Mouse (Mus musculus): ENCODE measurements around the gene Osbpl10. TPM values are rescaled to one million over a fixed set of nuclear protein-coding genes. Genes with fewer than 3 reads are reported as not detected.
A peak's percentile ranks its signal among the peaks of the same experiment; 100 is the strongest.

Osbpl10 gene
- polyA plus RNA-seq, 1 experiment from 2014 or later, result 2.6 TPM

DNA sequence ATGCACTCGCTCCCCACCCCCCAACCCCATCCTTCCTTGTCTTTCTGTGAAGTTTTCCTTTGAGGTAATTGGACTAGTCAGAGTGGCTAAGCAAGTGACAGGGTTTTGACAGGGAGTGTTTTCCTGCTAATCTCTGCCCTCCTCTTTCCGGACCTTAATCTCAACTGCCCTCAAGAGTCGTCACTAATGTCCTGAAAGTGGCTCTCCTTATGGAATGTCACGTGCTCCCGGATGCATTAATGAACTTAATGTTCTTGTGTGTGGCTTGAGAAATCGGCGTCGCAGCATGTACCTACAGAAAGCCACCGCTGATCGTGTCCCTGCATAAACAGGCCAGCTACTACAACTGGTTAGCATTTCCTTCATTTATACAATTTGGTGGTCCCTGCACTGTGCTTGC is 70.0 kb downstream of the Osbpl10 start:
- H3K9ac ChIP-seq, result 0 out of 2 replicates have a peak overlapping the region, but pooled peaks have one; percentile 26
- H3K4me1 ChIP-seq (replicated peaks), result peaks cover 39% of the 10 kb centered on the region
- no peaks in the 10 kb centered on the region for H3K36me3 ChIP-seq
- no peak overlapping the region for H3K4me3 ChIP-seq
- H3K27me3 ChIP-seq (replicated peaks), result no peaks in the 10 kb centered on the region
- H3K27ac ChIP-seq (ENCODE audit: poor library complexity, severe bottlenecking), result 0 out of 2 replicates have a peak overlapping the region, but pooled peaks have one; percentile 3
- no peak for ATAC-seq (ENCODE audit: insufficient number of reproducible peaks, low FRiP score)
- H3K9me3 ChIP-seq (replicated peaks), result no peaks in the 10 kb centered on the region
- peak overlapping the region; percentile 38 for H3K4me2 ChIP-seq
- 23% methylated on average over 10 of the region's 10 CpGs for WGBS

DNA sequence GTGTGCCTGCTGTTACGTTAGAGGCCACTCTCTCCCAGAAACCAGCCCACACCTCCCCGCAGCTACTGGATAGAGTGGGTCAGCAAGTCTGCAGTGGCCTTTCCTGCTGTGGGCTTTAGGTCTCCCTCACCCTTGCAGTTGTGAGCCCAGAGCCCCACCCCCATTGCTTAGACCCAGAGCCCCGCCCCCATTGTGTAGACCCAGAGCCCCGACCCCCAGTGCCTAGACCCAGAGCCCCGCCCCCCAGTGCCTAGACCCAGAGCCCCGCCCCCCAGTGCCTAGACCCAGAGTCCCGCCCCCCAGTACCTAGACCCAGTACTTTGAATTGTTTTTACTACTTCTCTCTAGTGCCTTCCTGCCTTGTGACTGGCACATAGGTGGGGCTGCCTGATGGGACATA is 70.5 kb downstream of the Osbpl10 start:
- no peaks in the 10 kb centered on the region for H3K9me3 ChIP-seq (replicated peaks)
- no peak overlapping the region for H3K27ac ChIP-seq (ENCODE audit: poor library complexity, severe bottlenecking)
- H3K4me1 ChIP-seq (replicated peaks), result peaks cover 39% of the 10 kb centered on the region
- peak; percentile 40; the same call in 1 of the 2 replicates for ATAC-seq (ENCODE audit: insufficient number of reproducible peaks, low FRiP score)
- H3K9ac ChIP-seq, result 0 out of 2 replicates have a peak overlapping the region, but pooled peaks have one; percentile 26
- H3K4me2 ChIP-seq, result peak overlapping the region; percentile 38
- H3K36me3 ChIP-seq, result no peaks in the 10 kb centered on the region
- 44% methylated on average over 7 of the region's 7 CpGs for WGBS
- H3K27me3 ChIP-seq (replicated peaks), result no peaks in the 10 kb centered on the region
- no peak overlapping the region for H3K4me3 ChIP-seq

DNA sequence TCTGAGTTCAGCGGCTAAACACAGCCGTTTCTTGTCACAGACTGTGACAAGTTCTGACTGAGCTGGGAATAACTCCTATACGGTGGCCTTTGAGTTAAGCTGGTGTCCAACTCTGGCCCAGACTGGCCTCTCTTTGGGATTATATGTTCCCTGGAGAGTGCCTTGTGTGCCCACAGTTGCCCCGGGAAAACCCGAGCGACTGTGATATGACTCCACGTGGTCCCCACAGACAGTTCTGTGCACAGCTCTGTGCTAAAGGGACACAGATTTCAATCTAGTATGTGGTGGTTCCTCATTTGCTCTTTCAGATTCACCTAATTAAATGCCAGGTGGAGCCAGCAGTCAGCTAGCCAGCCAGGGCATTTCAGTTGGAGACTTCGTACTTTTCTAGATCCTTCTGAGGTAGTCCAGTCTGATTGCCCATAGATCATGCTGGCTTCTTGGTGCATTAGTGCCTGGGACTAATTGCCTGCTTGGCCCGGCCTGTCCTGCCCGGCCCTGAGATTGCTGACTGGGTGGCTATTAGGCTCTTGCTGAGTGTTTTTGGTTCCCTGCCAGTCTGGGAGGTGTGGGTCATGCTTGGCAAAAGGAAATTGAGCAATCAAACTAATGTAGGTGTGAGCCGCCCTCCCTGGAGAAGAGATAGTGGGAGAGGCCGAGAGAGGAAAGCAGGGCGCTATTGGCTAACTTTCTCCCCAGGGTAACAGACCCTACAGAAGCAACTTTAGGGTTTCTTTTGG is 71.8 kb downstream of the Osbpl10 start:
- Histone ChIP-seq H3K9ac (no peak overlapping the region), H3K4me2 (no peak overlapping the region), H3K36me3 (no peaks in the 10 kb centered on the region), H3K27ac (ENCODE audit: poor library complexity, severe bottlenecking) (no peak overlapping the region), H3K4me1 (replicated peaks) (peaks cover 42% of the 10 kb centered on the region), H3K4me3 (no peak overlapping the region), H3K9me3 (replicated peaks) (no peaks in the 10 kb centered on the region), H3K27me3 (replicated peaks) (no peaks in the 10 kb centered on the region)
- no peak for ATAC-seq (ENCODE audit: insufficient number of reproducible peaks, low FRiP score)
- 68% methylated on average over 13 of the region's 13 CpGs for WGBS

DNA sequence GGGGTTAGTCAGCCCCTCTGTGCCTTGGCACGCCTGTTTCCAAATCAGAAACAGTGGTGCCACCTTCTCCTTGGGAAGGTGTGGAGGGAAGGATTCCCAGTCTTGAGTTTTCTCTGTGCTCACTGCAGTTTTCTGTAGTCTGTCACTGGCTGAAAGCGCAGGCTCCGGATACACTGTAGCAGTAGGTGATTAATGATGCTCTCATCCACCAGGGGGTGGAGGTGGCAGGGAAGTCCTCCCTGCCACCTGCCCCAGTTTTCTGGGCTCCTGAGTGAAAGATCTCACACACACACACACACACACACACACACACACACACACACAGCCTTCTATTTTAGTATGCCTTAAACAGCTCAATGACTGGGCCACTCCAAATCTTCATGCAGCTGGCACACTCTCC is 73.6 kb downstream of the Osbpl10 start:
- peaks cover 41% of the 10 kb centered on the region for H3K4me1 ChIP-seq (replicated peaks)
- 0 out of 2 replicates have a peak, but pooled peaks cover 4% of the 10 kb centered on the region for H3K9me3 ChIP-seq (replicated peaks)
- H3K27ac ChIP-seq (ENCODE audit: poor library complexity, severe bottlenecking), result no peak overlapping the region
- H3K36me3 ChIP-seq, result no peaks in the 10 kb centered on the region
- H3K27me3 ChIP-seq (replicated peaks), result no peaks in the 10 kb centered on the region
- no peak for ATAC-seq (ENCODE audit: insufficient number of reproducible peaks, low FRiP score)
- WGBS, result 78% methylated on average over 3 of the region's 3 CpGs
- H3K9ac ChIP-seq, result no peak overlapping the region
- H3K4me2 ChIP-seq, result no peak overlapping the region
- H3K4me3 ChIP-seq, result no peak overlapping the region

DNA sequence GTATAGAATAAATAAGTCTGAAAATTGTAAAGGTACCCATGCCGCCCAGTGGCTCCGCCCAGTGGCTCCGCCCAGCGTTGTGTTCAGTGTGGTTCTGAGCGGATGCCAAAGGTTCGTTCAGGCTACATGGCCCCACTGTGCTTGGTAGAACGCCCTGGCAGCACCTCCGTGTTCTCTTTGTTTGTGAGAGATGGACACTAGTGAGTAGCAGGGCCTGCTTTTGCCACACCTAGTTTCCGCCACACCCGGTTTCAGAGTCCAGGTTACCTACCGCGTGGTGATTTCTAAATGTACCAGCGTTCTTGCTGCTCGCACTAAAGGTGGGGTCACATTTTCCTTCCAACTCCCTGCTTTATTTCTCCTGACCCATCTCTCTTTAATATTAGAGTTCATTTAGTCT is 75.4 kb downstream of the Osbpl10 start:
- H3K9me3 ChIP-seq (replicated peaks), result 0 out of 2 replicates have a peak, but pooled peaks cover 5% of the 10 kb centered on the region
- no peak overlapping the region for H3K9ac ChIP-seq
- no peak for ATAC-seq (ENCODE audit: insufficient number of reproducible peaks, low FRiP score)
- H3K4me3 ChIP-seq, result no peak overlapping the region
- no peak overlapping the region for H3K4me2 ChIP-seq
- H3K36me3 ChIP-seq, result no peaks in the 10 kb centered on the region
- H3K27ac ChIP-seq (ENCODE audit: poor library complexity, severe bottlenecking), result no peak overlapping the region
- 91% methylated on average over 14 of the region's 14 CpGs for WGBS
- no peaks in the 10 kb centered on the region for H3K27me3 ChIP-seq (replicated peaks)
- H3K4me1 ChIP-seq (replicated peaks), result peaks cover 31% of the 10 kb centered on the region

DNA sequence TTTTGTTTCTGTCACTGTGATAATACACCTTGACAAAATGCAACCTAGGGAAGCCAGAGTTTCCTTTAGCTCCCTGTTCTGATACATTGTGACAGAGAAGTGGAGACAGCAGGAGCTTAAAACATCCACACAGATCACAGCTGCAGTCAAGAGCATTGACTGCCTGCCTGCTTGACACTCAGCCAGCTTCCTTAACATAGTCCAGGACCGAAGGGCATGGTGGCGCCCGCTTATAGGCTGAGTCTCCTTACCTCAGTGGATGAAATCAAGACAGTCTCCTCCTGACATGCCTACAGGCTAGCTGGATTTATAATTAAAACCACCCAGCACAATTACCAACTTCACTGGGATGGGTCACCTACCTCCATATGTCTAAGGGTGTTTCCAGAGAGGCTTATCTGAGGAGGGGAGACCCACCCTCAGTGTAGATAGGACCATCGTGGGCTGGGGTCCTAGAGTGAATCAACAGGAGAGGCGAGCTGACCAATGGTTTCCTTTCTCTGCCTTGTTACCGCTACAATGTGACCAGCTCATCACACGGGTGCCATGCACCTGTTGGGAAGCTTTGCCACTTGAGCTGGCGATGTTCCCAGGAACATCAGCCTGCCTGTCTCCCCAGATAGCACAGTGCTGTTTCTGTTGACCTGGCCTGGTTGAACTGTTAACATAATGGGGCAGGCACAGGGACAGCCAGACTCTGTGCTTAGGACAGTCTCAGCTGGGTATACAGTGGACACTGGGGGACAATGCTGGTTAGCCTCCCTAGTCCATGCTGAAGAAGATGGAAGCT is 76.9 kb downstream of the Osbpl10 start:
- Histone ChIP-seq H3K4me2 (0 out of 2 replicates have a peak overlapping the region, but pooled peaks have one; percentile 4), H3K36me3 (no peaks in the 10 kb centered on the region), H3K9me3 (replicated peaks) (0 out of 2 replicates have a peak, but pooled peaks cover 5% of the 10 kb centered on the region), H3K27me3 (replicated peaks) (no peaks in the 10 kb centered on the region), H3K27ac (ENCODE audit: poor library complexity, severe bottlenecking) (peak overlapping the region; percentile 10; the same call in 1 of the 2 replicates), H3K9ac (no peak overlapping the region), H3K4me1 (replicated peaks) (peaks cover 32% of the 10 kb centered on the region), H3K4me3 (no peak overlapping the region)
- no peak for ATAC-seq (ENCODE audit: insufficient number of reproducible peaks, low FRiP score)
- 49% methylated on average over 8 of the region's 8 CpGs for WGBS

DNA sequence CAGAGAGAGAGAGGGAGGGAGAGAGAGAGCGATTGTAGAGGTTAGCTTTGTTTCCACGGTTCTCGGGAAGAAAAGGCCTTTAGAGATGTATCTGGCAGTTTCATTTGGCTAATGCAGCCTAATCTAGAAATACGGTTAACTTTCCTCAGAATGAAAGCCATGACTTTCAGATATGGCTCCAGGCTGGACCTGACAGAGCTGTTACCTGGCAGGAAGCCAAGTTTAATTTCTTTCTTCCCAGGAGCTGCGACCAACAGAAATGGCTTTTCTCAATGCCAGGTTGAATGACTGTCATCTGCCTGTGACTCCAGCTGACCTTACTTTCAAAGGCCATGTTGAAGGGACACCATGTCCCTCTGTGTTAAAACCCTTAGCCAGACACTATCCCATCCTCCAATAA is 80.4 kb downstream of the Osbpl10 start:
- H3K4me1 ChIP-seq (replicated peaks), result peaks cover 32% of the 10 kb centered on the region
- WGBS, result 23% methylated on average over 5 of the region's 5 CpGs
- ATAC-seq (ENCODE audit: insufficient number of reproducible peaks, low FRiP score), result no peak
- H3K36me3 ChIP-seq, result peaks cover 11% of the 10 kb centered on the region; the same call in 1 of the 2 replicates
- no peaks in the 10 kb centered on the region for H3K27me3 ChIP-seq (replicated peaks)
- no peak overlapping the region for H3K4me2 ChIP-seq
- H3K27ac ChIP-seq (ENCODE audit: poor library complexity, severe bottlenecking), result peak overlapping the region; percentile 60; the same call in 1 of the 2 replicates
- no peak overlapping the region for H3K9ac ChIP-seq
- no peak overlapping the region for H3K4me3 ChIP-seq
- H3K9me3 ChIP-seq (replicated peaks), result peaks cover 5% of the 10 kb centered on the region; the same call in 1 of the 2 replicates

DNA sequence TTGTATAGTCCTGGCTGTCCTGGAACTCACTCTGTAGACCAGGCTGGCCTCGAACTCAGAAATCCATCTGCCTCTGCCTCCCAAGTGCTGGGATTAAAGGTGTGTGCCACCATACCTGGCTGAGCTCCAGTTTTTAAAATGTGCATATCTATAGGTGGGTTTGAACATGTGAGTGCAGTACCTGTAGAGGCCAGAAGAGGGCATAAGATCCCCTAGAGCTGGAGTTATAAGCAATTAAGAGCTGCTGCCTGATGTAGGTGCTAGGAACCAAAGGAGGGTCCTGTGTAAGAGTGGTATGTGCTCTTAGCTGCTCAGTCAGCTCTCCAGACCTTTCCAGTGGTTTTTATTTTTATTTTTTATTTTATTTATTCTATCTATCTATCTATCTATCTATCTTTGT is 86.5 kb downstream of the Osbpl10 start:
- Histone ChIP-seq H3K4me3 (no peak overlapping the region), H3K4me1 (replicated peaks) (no peaks in the 10 kb centered on the region), H3K4me2 (no peak overlapping the region), H3K9me3 (replicated peaks) (peaks cover 9% of the 10 kb centered on the region), H3K27me3 (replicated peaks) (no peaks in the 10 kb centered on the region), H3K9ac (no peak overlapping the region), H3K36me3 (peaks cover 18% of the 10 kb centered on the region), H3K27ac (ENCODE audit: poor library complexity, severe bottlenecking) (no peak overlapping the region)
- WGBS, result 81% methylated on average over 1 of the region's 1 CpGs
- ATAC-seq (ENCODE audit: insufficient number of reproducible peaks, low FRiP score), result no peak

DNA sequence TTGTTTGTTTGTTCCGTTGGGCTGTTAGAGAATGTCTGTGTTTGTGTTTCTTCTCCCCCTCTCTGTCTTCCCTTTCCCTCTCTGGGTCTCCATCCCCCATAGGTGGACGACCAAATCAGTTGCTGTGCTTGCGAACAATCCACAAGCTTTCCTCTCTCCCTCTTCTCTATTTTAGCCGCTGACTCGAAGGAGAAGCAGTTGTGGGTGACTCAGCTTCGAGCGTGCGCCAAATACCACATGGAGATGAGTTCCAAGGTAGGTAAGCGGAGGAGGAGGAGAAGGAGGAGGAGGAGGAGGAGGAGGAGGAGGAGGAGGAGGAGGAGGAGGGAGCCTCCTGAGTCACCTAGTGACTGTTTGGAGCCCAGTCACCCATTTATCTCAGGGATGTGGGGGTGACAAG is 88.7 kb downstream of the Osbpl10 start:
- no peaks in the 10 kb centered on the region for H3K27me3 ChIP-seq (replicated peaks)
- no peak overlapping the region for H3K4me2 ChIP-seq
- no peak overlapping the region for H3K9ac ChIP-seq
- H3K36me3 ChIP-seq, result peaks cover 16% of the 10 kb centered on the region
- H3K4me3 ChIP-seq, result no peak overlapping the region
- H3K9me3 ChIP-seq (replicated peaks), result peaks cover 9% of the 10 kb centered on the region
- no peak for ATAC-seq (ENCODE audit: insufficient number of reproducible peaks, low FRiP score)
- 73% methylated on average over 8 of the region's 9 CpGs for WGBS
- no peaks in the 10 kb centered on the region for H3K4me1 ChIP-seq (replicated peaks)
- H3K27ac ChIP-seq (ENCODE audit: poor library complexity, severe bottlenecking), result no peak overlapping the region

DNA sequence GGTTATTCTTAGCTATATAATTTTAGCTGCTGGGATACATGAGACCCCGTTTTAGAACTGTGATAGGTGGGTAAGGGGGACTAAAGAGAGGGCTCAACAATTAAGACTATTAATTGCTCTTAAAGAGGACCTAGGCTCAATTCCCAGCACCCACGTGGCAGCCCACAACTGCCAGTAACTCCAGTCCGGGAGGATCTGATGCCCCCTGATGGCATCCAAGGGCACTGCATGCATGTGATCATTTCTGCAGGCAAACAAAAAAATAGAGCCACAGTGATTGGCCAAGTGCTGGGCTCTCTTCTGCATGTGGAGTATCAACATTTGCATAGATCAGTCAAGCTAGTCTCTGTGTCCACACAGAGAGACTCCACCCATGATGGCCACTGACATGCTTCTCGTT is 96.8 kb downstream of the Osbpl10 start:
- Histone ChIP-seq H3K4me3 (no peak overlapping the region), H3K9me3 (replicated peaks) (peaks cover 10% of the 10 kb centered on the region; the same call in 1 of the 2 replicates), H3K9ac (no peak overlapping the region), H3K27ac (ENCODE audit: poor library complexity, severe bottlenecking) (no peak overlapping the region), H3K4me2 (no peak overlapping the region), H3K36me3 (0 out of 2 replicates have a peak, but pooled peaks cover 6% of the 10 kb centered on the region), H3K27me3 (replicated peaks) (no peaks in the 10 kb centered on the region), H3K4me1 (replicated peaks) (no peaks in the 10 kb centered on the region)
- ATAC-seq (ENCODE audit: insufficient number of reproducible peaks, low FRiP score), result no peak
- WGBS, result 82% methylated on average over 4 of the region's 4 CpGs

All from heart, embryonic 12.5 days (tissue).